Mouse (Mus musculus) liver, adult (tissue): ENCODE results near the gene Olfr775.

ENCODE experiments used
- GATA4 ChIP-seq: IDR thresholded peaks from 2 replicates; pipeline ENCODE4 v1.6.1; 2014; ENCODE audit warnings: mild to moderate bottlenecking, low read length; ENCODE audit not compliant: insufficient replicate concordance

Olfr775 gene

DNA sequence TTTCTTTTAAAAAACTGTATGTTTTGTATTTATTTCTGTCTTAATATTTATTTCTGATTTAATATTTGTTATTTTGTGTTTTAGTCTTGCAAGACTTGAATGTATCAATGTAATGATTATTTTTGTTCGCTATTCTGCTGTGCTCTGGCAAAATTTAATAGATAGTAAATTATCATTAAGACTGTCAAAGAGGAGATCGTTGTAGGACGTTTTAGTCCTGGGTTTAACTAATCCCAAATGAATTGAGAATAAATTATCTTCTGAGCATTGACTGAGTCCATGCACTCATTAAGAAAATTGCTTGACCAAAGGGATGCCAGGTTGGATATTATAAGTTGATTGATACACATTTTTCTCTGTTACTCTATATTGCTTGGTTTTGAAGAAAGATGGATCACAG, at the start of gene Olfr775:
Gene Olfr775 (plus strand): TSS at position 301 of the 400 bp plus-strand sequence.
- TF ChIP-seq GATA4 = no peak

DNA sequence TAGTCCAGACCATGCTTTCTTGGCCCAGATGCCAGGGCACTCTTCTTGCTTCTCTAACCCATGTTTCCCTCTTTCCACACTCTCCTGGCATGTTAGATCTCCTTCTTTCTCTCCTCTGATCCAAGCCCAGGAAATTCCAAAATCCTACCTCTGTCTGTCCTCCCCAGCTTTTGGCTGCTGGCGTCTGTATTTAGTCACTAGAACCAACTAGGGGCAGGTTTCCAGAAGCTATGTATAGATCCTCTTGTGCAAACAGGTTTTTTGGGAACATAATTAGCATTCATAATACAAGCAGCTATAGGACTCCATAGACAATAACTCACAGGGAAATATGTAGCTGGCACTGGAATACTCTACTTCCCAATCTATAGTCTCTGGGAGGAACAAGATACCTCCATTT, 17.5 kb upstream of the Olfr775 start:
- no peak for TF ChIP-seq GATA4

DNA sequence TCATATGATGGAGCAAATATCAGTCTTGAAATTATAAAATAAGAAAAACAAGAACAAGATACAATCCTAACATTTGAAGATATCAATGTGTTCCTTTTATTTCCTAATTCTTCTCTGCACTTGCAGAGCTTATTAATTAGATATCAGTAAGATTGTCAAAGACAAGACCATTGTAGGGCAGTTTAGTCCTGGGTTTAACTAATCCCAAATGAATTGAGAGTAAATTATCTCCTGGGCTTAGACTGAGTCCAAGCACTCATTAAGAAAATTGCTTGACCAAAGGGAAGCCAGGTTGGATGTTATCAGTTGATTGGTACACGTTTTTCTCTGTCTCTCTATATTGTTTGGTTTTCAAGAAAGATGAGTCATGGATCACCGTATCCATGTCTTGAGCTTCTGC, 12.3 kb upstream of the Olfr775 start, which contains the start of gene Olfr774:
Gene Olfr774 (plus strand): TSS at position 301 of the 400 bp plus-strand sequence.
- no peak for TF ChIP-seq GATA4

- TF ChIP-seq GATA4 = no peak
Measured at GRCm38 (mm10) chr10:129258827-129259226, 10.6 kb downstream of the Olfr775 start, which contains the start of gene Olfr776. Gene Olfr776 (plus strand): TSS chr10:129259127.

DNA sequence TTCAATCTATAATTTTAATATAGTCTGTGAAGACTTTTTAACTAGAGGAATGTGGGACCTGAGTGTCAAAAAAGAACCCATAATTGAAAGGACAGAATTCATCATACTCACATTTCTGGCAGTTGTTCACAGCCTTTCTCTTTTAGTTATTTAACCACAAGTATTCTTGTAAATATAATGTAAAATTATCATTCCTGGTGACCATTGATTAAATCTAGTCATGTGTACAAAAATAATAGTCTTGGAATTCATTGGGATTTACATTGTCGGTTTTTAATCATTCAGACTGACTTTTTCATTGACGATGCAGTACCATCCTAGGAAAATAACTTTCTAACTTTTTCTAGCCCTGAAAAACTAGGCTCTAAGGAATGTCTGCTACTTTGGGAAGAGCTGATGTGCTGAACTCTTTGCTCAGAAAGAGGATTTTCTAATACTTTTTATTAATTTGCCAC, 22.9 kb downstream of the Olfr775 start, which contains the start of gene Olfr777:
Gene Olfr777 (minus strand): TSS at position 405 of the 455 bp plus-strand sequence.
- TF ChIP-seq GATA4 = no peak
